19 mouse cellular contexts compared by ENCODE assay signal in genomic region chr9:70993326-70993725, GRCm38 (mm10). TPM values are rescaled to one million over a fixed set of nuclear protein-coding genes. Genes with fewer than 3 reads are reported as not detected.
A peak's percentile ranks its signal among the peaks of the same experiment; 100 is the strongest.
DNase-seq lines count a peak whose midpoint lies in the region; ATAC-seq and TF ChIP-seq lines count a peak whose summit lies in the region.
"Had no signal": no experiment of that assay in that cellular context is flagged by ENCODE, and none has a peak within 500 bp of the region (broad histone marks: within the 10 kb centered on the region; RNA-seq: fewer than 3 reads in every experiment).

No protein-coding gene starts in this region.

- no peak overlapping the region for H3K9ac ChIP-seq in lung, embryonic 14.5 days
- H3K9ac ChIP-seq: forebrain, embryonic 13.5 days; hindbrain, embryonic 13.5 days; liver, embryonic 12.5 days had no signal

- H3K4me1 ChIP-seq in lung, embryonic 14.5 days (ENCODE audit: insufficient read depth): no peaks in the 10 kb centered on the region
- peaks cover 3% of the 10 kb centered on the region; the same call in 1 of the 2 replicates for H3K4me1 ChIP-seq in hindbrain, embryonic 10.5 days (replicated peaks)
- H3K4me1 ChIP-seq: forebrain, embryonic 13.5 days; liver, embryonic 12.5 days had no signal

- peak; percentile 83 for ATAC-seq in lung, embryonic 14.5 days (ENCODE audit: insufficient read depth)
- ATAC-seq: forebrain, embryonic 13.5 days; inflammation-experienced regulatory T-cells, adult 6 months; liver, embryonic 12.5 days had no signal

- no peaks in the 10 kb centered on the region for H3K27me3 ChIP-seq in lung, embryonic 14.5 days (ENCODE audit: insufficient read depth, low read length)
- no peaks in the 10 kb centered on the region for H3K27me3 ChIP-seq in hindbrain, embryonic 10.5 days (ENCODE audit: insufficient read depth, poor library complexity, severe bottlenecking)
- H3K27me3 ChIP-seq: forebrain, embryonic 13.5 days; hindbrain, embryonic 13.5 days had no signal

- peak; percentile 4 for DNase-seq in kidney, adult 11 months
- DNase-seq in kidney, adult 8-10 months: no peak
- DNase-seq in lung, embryonic 14.5 days: peak; percentile 84
- DNase-seq in lung, postnatal 4 days: no peak
- peak; percentile 67 for DNase-seq in Muller cell, postnatal 12 days (ENCODE audit: inconsistent ontology term)
- peak; percentile 5 for DNase-seq in lung, postnatal 25 days (ENCODE audit: low spot score)
- no peak for DNase-seq in hindbrain, embryonic 10.5 days (ENCODE audit: low spot score)
- DNase-seq: cerebellum, adult 2 months; gastrocnemius, postnatal 10 days; heart, adult 2 months; heart, postnatal 14 days; thymus, postnatal 14 days had no signal

- no peak overlapping the region for H3K27ac ChIP-seq in lung, embryonic 14.5 days (ENCODE audit: low read depth)
- H3K27ac ChIP-seq in hindbrain, embryonic 10.5 days: no peak overlapping the region
- H3K27ac ChIP-seq: forebrain, embryonic 13.5 days; heart, adult 2 months; hindbrain, embryonic 13.5 days; liver, embryonic 12.5 days had no signal

- 29% methylated on average over 6 of the region's 6 CpGs for WGBS in lung, embryonic 14.5 days
- WGBS in hindbrain, embryonic 10.5 days: 75% methylated on average over 6 of the region's 6 CpGs

- H3K4me2 ChIP-seq in lung, embryonic 14.5 days: no peak overlapping the region
- H3K4me2 ChIP-seq: forebrain, embryonic 13.5 days; hindbrain, embryonic 13.5 days; liver, embryonic 12.5 days; midbrain, embryonic 11.5 days had no signal

- no peak overlapping the region for H3K4me3 ChIP-seq in lung, embryonic 14.5 days (ENCODE audit: low read depth, low read length)
- H3K4me3 ChIP-seq in hindbrain, embryonic 10.5 days: no peak overlapping the region
- H3K4me3 ChIP-seq: forebrain, embryonic 13.5 days; heart, adult 2 months; hindbrain, embryonic 13.5 days; liver, embryonic 12.5 days had no signal

- H3K9me3 ChIP-seq in lung, embryonic 14.5 days (ENCODE audit: low read depth, low read length): no peaks in the 10 kb centered on the region
- H3K9me3 ChIP-seq in hindbrain, embryonic 10.5 days: no peaks in the 10 kb centered on the region
- H3K9me3 ChIP-seq: liver, embryonic 12.5 days had no signal

- no peak for TF ChIP-seq CTCF in lung, embryonic 14.5 days (IDR thresholded peaks at IDR 0.05; ENCODE audit: low read depth)

- no peaks in the 10 kb centered on the region for H3K36me3 ChIP-seq in lung, embryonic 14.5 days (ENCODE audit: insufficient read depth)
- no peaks in the 10 kb centered on the region for H3K36me3 ChIP-seq in hindbrain, embryonic 10.5 days
- H3K36me3 ChIP-seq: hindbrain, embryonic 13.5 days; liver, embryonic 12.5 days had no signal

RNA-seq across cellular contexts. Expression of gene Lipc, which starts 41.3 kb away (rescaled TPM):
- 0.11 and 0.22 TPM in 2 replicates for polyA plus RNA-seq in lung, embryonic 14.5 days (2014; fragmentation: Nextera tagmentation; extraction: Ambion mirVana)
- polyA plus RNA-seq in hindbrain, embryonic 10.5 days (2016; fragmentation: Nextera tagmentation; extraction: Ambion mirVana): not detected in 2 replicates
- polyA plus RNA-seq: C2C12; forebrain, embryonic 13.5 days; hindbrain, embryonic 13.5 days; inflammation-experienced regulatory T-cells, adult 6 months; midbrain, embryonic 11.5 days; testis, adult 2 months had no signal

Comparison
In these comparisons a context has a peak if more than half of its experiments do, and no peak if none do; other contexts are left out.
1. DNase-seq: peak in kidney, adult 11 months (single experiment), lung, embryonic 14.5 days (single experiment), Muller cell, postnatal 12 days (single experiment) and lung, postnatal 25 days (single experiment); none in kidney, adult 8-10 months (0 of 2), lung, postnatal 4 days (0 of 2) and hindbrain, embryonic 10.5 days (single experiment).